Mouse (Mus musculus) megakaryocyte-erythroid progenitor cell, adult 5-6 weeks (primary cell): ENCODE data around the gene Anpep. TPM values are rescaled to one million over a fixed set of nuclear protein-coding genes. Genes with fewer than 3 reads are reported as not detected.
A peak's percentile ranks its signal among the peaks of the same experiment; 100 is the strongest.

ENCODE experiments used
- ATAC-seq: replicated peaks from 2 replicates; pipeline ENCODE4 v1.8.0; 2016; ENCODE audit warnings: mild to moderate bottlenecking, inconsistent platforms; ENCODE audit not compliant: severe bottlenecking, poor library complexity, low FRiP score, low TSS enrichment
- total RNA-seq, 2 experiments: library from RNA; stranded (forward) in 1 of 2; stranded (reverse) in 1 of 2; fragments of 200-1000, 215-1000 nt in 1 of 2; fragments of >200 nt in 1 of 2; fragmentation: Nextera tagmentation in 1 of 2; gene quantifications; 2 replicates each; pipeline ENCODE4 v1.2.3; 2014 to 2017

Anpep gene
- total RNA-seq (2014; fragmentation: Nextera tagmentation): 1.5 TPM in 1 of 2 replicates, not detected in the other
- not detected in 2 replicates for total RNA-seq (2017)

GRCm38 (mm10) chr7:79860811-79861210, at the start of gene Anpep:
TSS of gene Anpep (minus strand) at chr7:79861059.
- ATAC-seq: no peak

GRCm38 (mm10) chr7:79907356-79907755, 46.5 kb upstream of the Anpep start:
- ATAC-seq: no peak

- ATAC-seq: no peak
These were observed 46.1 kb upstream of the Anpep start for GRCm38 (mm10) chr7:79906914-79907313.

- no peak for ATAC-seq
These were observed 44.3 kb upstream of the Anpep start for GRCm38 (mm10) chr7:79905193-79905592.

GRCm38 (mm10) chr7:79903160-79903792, 42.4 kb upstream of the Anpep start:
- ATAC-seq: peak; percentile 58

GRCm38 (mm10) chr7:79900753-79901152, 39.9 kb upstream of the Anpep start:
- ATAC-seq: peak; percentile 90

GRCm38 (mm10) chr7:79895225-79895624, 34.4 kb upstream of the Anpep start:
- ATAC-seq: no peak

GRCm38 (mm10) chr7:79894790-79895189, 33.9 kb upstream of the Anpep start:
- no peak for ATAC-seq

- no peak for ATAC-seq
These were observed 31.9 kb upstream of the Anpep start for GRCm38 (mm10) chr7:79892576-79893428.

- no peak for ATAC-seq
These were observed 29.8 kb upstream of the Anpep start for GRCm38 (mm10) chr7:79890436-79891221.

- ATAC-seq: no peak
These were observed 27.7 kb upstream of the Anpep start for GRCm38 (mm10) chr7:79888603-79889002.

- ATAC-seq: no peak
These were observed 22.9 kb upstream of the Anpep start for GRCm38 (mm10) chr7:79883613-79884334.

- ATAC-seq: no peak
These were observed 21.0 kb upstream of the Anpep start for GRCm38 (mm10) chr7:79881901-79882300.

GRCm38 (mm10) chr7:79880998-79881397, 20.1 kb upstream of the Anpep start:
- ATAC-seq: no peak

- ATAC-seq: no peak
These were observed 19.2 kb upstream of the Anpep start for GRCm38 (mm10) chr7:79880033-79880432.

GRCm38 (mm10) chr7:79878455-79879025, 17.7 kb upstream of the Anpep start:
- ATAC-seq: no peak

GRCm38 (mm10) chr7:79873407-79873806, 12.5 kb upstream of the Anpep start:
- no peak for ATAC-seq

GRCm38 (mm10) chr7:79871797-79872345, 11.0 kb upstream of the Anpep start:
- no peak for ATAC-seq
